Mouse (Mus musculus) liver, embryonic 14.5 days (tissue): ENCODE measurements around the gene Tspan32.

ENCODE experiments used
- CTCF ChIP-seq: IDR thresholded peaks from 2 replicates; pipeline ENCODE4 v1.5.1; 2016; ENCODE audit warnings: antibody characterized with exemption, low read depth, control low read depth
- EP300 ChIP-seq: IDR thresholded peaks from 2 replicates; pipeline ENCODE4 v1.6.1; 2016; ENCODE audit warnings: antibody characterized with exemption, low read depth

- TF ChIP-seq CTCF (no peak), EP300 (no peak)
Measured at GRCm38 (mm10) chr7:143041138-143041822, 36.4 kb downstream of the Tspan32 start.
